Mouse (Mus musculus) layer of hippocampus, adult 9-10 months (tissue): Measurements from ENCODE around the gene Galnt12.

Experiments
- DNase-seq: peaks from one replicate; pipeline ENCODE4 v3.0.0; 2022; ENCODE audit warnings: low spot score

The Galnt12 gene

GRCm38 (mm10) chr4:47103561-47103960 lies 11.9 kb downstream of the Galnt12 start:
- DNase-seq, result no peak

GRCm38 (mm10) chr4:47111885-47112284 lies 20.2 kb downstream of the Galnt12 start:
- no peak for DNase-seq

- DNase-seq, result no peak
Measured at GRCm38 (mm10) chr4:47112560-47112959, 20.9 kb downstream of the Galnt12 start.

- DNase-seq, result peak; percentile 32
Measured at GRCm38 (mm10) chr4:47122051-47122706, 30.5 kb downstream of the Galnt12 start.

- DNase-seq, result peak; percentile 29
Measured at GRCm38 (mm10) chr4:47124140-47124711, 32.5 kb downstream of the Galnt12 start.

GRCm38 (mm10) chr4:47128515-47128914 lies 36.8 kb downstream of the Galnt12 start:
- DNase-seq, result no peak

GRCm38 (mm10) chr4:47129572-47129971 lies 37.9 kb downstream of the Galnt12 start:
- DNase-seq, result no peak

- DNase-seq, result no peak
Measured at GRCm38 (mm10) chr4:47130111-47131050, 38.7 kb downstream of the Galnt12 start.

- no peak for DNase-seq
Measured at GRCm38 (mm10) chr4:47131931-47132330, 40.2 kb downstream of the Galnt12 start.

GRCm38 (mm10) chr4:47132413-47132812 lies 40.7 kb downstream of the Galnt12 start:
- no peak for DNase-seq

- DNase-seq, result no peak
Measured at GRCm38 (mm10) chr4:47136699-47137101, 45.0 kb downstream of the Galnt12 start.

GRCm38 (mm10) chr4:47137479-47137878 lies 45.8 kb downstream of the Galnt12 start:
- DNase-seq, result no peak

GRCm38 (mm10) chr4:47138411-47138810 lies 46.7 kb downstream of the Galnt12 start:
- no peak for DNase-seq

GRCm38 (mm10) chr4:47138967-47139777 lies 47.5 kb downstream of the Galnt12 start:
- DNase-seq, result no peak

GRCm38 (mm10) chr4:47140301-47140700 lies 48.6 kb downstream of the Galnt12 start:
- no peak for DNase-seq

- no peak for DNase-seq
Measured at GRCm38 (mm10) chr4:47141444-47142154, 49.9 kb downstream of the Galnt12 start.

- no peak for DNase-seq
Measured at GRCm38 (mm10) chr4:47143849-47144248, 52.1 kb downstream of the Galnt12 start.

- no peak for DNase-seq
Measured at GRCm38 (mm10) chr4:47145341-47145740, 53.6 kb downstream of the Galnt12 start.

- DNase-seq, result no peak
Measured at GRCm38 (mm10) chr4:47146561-47146960, 54.9 kb downstream of the Galnt12 start.

- no peak for DNase-seq
Measured at GRCm38 (mm10) chr4:47149963-47150362, 58.3 kb downstream of the Galnt12 start.

- no peak for DNase-seq
Measured at GRCm38 (mm10) chr4:47150806-47151205, 59.1 kb downstream of the Galnt12 start.
